Mouse (Mus musculus): ENCODE measurements at regions not wholly inside any gene's neighbourhood (a gene's known extent, or its start where the extent isn't known, plus 50 kb on each side); places are given as distances from the start of the nearest gene placed in this dataset.

- peak in 1 of 2 experiments; percentile 20 for DNase-seq
Observed at GRCm38 (mm10) chr1:34642304-34642893, 62.9 kb downstream of the Amer3 start.

- no peak for DNase-seq
Observed at GRCm38 (mm10) chr1:34653963-34654644, 74.6 kb downstream of the Amer3 start.

GRCm38 (mm10) chr1:34657481-34657880 is 78.0 kb downstream of the Amer3 start:
- DNase-seq: no peak

- DNase-seq: no peak
Observed at GRCm38 (mm10) chr1:34663875-34664547, 84.6 kb downstream of the Amer3 start.

- DNase-seq: peak in 1 of 2 experiments; percentile 43
Observed at GRCm38 (mm10) chr1:34664816-34665511, 85.5 kb downstream of the Amer3 start.

GRCm38 (mm10) chr1:34665512-34665854 is 86.0 kb downstream of the Amer3 start:
- no peak for DNase-seq

- DNase-seq: no peak
Observed at GRCm38 (mm10) chr1:34666226-34666662, 86.8 kb downstream of the Amer3 start.

- DNase-seq: no peak
Observed at GRCm38 (mm10) chr1:34677105-34677741, 97.8 kb downstream of the Amer3 start.

GRCm38 (mm10) chr1:34677832-34678733 is 98.6 kb downstream of the Amer3 start:
- DNase-seq: peak; percentile 59 to 76

- peak in 1 of 2 experiments; percentile 7 for DNase-seq
Observed at GRCm38 (mm10) chr1:34678734-34679068, 99.2 kb downstream of the Amer3 start.

- no peak for DNase-seq
Observed at GRCm38 (mm10) chr1:34686539-34686938, 107.1 kb downstream of the Amer3 start.

- no peak for DNase-seq
Observed at GRCm38 (mm10) chr1:34696533-34696932, 117.1 kb downstream of the Amer3 start.

GRCm38 (mm10) chr1:34700237-34701030 is 121.0 kb downstream of the Amer3 start:
- peak in 1 of 2 experiments; percentile 19 for DNase-seq

GRCm38 (mm10) chr1:34701436-34701835 is 122.0 kb downstream of the Amer3 start:
- DNase-seq: no peak

- no peak for DNase-seq
Observed at GRCm38 (mm10) chr1:34709089-34709488, 129.6 kb downstream of the Amer3 start.

GRCm38 (mm10) chr1:34722674-34723073 is 120.2 kb downstream of the Fam168b start:
- DNase-seq: no peak

GRCm38 (mm10) chr1:34732156-34732555 is 110.7 kb downstream of the Fam168b start:
- no peak for DNase-seq

GRCm38 (mm10) chr1:34733026-34733913 is 109.6 kb downstream of the Fam168b start:
- DNase-seq: no peak

- peak; percentile 45 to 60 for DNase-seq
Observed at GRCm38 (mm10) chr1:34738386-34739067, 104.3 kb downstream of the Fam168b start.

Measured in lung, adult 18-20 months (tissue).